Mouse (Mus musculus): ENCODE measurements around the gene Ccdc117. TPM values are rescaled to one million over a fixed set of nuclear protein-coding genes. Genes with fewer than 3 reads are reported as not detected.

Ccdc117 gene
- 22.3 and 24.6 TPM in 2 replicates for polyA plus RNA-seq (2014; fragmentation: Nextera tagmentation; extraction: Ambion mirVana)

GRCm38 (mm10) chr11:5541799-5542481, at the start of gene Ccdc117:
Gene Ccdc117, minus strand, starts transcription at chr11:5542187.
- H3K9ac ChIP-seq (ENCODE audit: low read depth, low read length) = peak within 1 kb of the TSS; percentile 87
- DNase-seq (ENCODE audit: low spot score) (peak; percentile 90), ATAC-seq (replicated peaks; ENCODE audit: low FRiP score) (peak; percentile 100)
- H3K27me3 ChIP-seq (replicated peaks; ENCODE audit: control insufficient read depth, insufficient read depth, low read length) = no peaks in the 10 kb centered on the region
- H3K4me1 ChIP-seq (replicated peaks; ENCODE audit: control insufficient read depth, insufficient read depth, low read length) = peaks cover 21% of the 10 kb centered on the region
- H3K4me2 ChIP-seq = peak within 1 kb of the TSS; percentile 91
- H3K4me3 ChIP-seq (ENCODE audit: low read depth, low read length) = peak within 1 kb of the TSS; percentile 88
- no peaks in the 10 kb centered on the region for H3K9me3 ChIP-seq (ENCODE audit: control insufficient read depth, low read length)
- peak within 1 kb of the TSS; percentile 78 for H3K27ac ChIP-seq (ENCODE audit: low read depth, low read length)
- peaks cover 6% of the 10 kb centered on the region; the same call in 1 of the 2 replicates for H3K36me3 ChIP-seq (ENCODE audit: control insufficient read depth, insufficient read depth, low read length)
- under 1% methylated on average over 63 of the region's 65 CpGs for WGBS

- Histone ChIP-seq H3K27ac (ENCODE audit: low read depth, low read length) (peak overlapping the region; percentile 26), H3K4me3 (ENCODE audit: low read depth, low read length) (no peak overlapping the region), H3K4me2 (peak overlapping the region; percentile 51), H3K27me3 (replicated peaks; ENCODE audit: control insufficient read depth, insufficient read depth, low read length) (no peaks in the 10 kb centered on the region), H3K36me3 (ENCODE audit: control insufficient read depth, insufficient read depth, low read length) (no peaks in the 10 kb centered on the region), H3K9me3 (ENCODE audit: control insufficient read depth, low read length) (no peaks in the 10 kb centered on the region), H3K4me1 (replicated peaks; ENCODE audit: control insufficient read depth, insufficient read depth, low read length) (peaks cover 20% of the 10 kb centered on the region), H3K9ac (ENCODE audit: low read depth, low read length) (no peak overlapping the region)
- ATAC-seq (replicated peaks; ENCODE audit: low FRiP score) (peak; percentile 79), DNase-seq (ENCODE audit: low spot score) (no peak)
- WGBS = 36% methylated on average over 6 of the region's 6 CpGs
Observed at GRCm38 (mm10) chr11:5575046-5575445, 33.1 kb upstream of the Ccdc117 start.

GRCm38 (mm10) chr11:5573821-5574220, 31.8 kb upstream of the Ccdc117 start:
- Histone ChIP-seq H3K27me3 (replicated peaks; ENCODE audit: control insufficient read depth, insufficient read depth, low read length) (no peaks in the 10 kb centered on the region), H3K36me3 (ENCODE audit: control insufficient read depth, insufficient read depth, low read length) (no peaks in the 10 kb centered on the region), H3K9ac (ENCODE audit: low read depth, low read length) (no peak overlapping the region), H3K4me1 (replicated peaks; ENCODE audit: control insufficient read depth, insufficient read depth, low read length) (peaks cover 20% of the 10 kb centered on the region), H3K4me2 (peak overlapping the region; percentile 33), H3K9me3 (ENCODE audit: control insufficient read depth, low read length) (no peaks in the 10 kb centered on the region), H3K4me3 (ENCODE audit: low read depth, low read length) (no peak overlapping the region), H3K27ac (ENCODE audit: low read depth, low read length) (peak overlapping the region; percentile 58)
- ATAC-seq (replicated peaks; ENCODE audit: low FRiP score) (peak; percentile 89), DNase-seq (ENCODE audit: low spot score) (no peak)
- WGBS = 42% methylated on average over 2 of the region's 2 CpGs

DNA sequence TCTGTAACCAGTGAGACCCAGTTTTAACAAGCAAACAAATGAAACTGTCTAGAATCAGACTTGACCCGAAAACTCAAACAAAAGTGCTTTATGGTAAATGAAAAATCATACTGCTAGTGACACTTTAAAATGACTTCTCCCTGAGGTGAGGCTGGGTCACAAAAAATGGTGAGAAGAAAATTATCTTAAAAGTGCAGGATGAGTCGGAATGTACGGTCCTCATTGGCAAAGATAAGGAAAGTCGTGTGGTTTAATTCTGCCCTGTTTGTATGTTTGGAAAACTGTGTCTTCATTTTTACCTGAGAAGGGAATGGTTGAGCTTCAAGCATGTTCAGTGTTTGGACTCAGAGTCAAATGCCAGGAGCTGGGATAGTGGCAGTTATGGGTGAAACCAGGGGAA, 29.9 kb upstream of the Ccdc117 start:
- WGBS = 64% methylated on average over 4 of the region's 4 CpGs
- DNase-seq (ENCODE audit: low spot score) (no peak), ATAC-seq (replicated peaks; ENCODE audit: low FRiP score) (no peak)
- no peaks in the 10 kb centered on the region for H3K36me3 ChIP-seq (ENCODE audit: control insufficient read depth, insufficient read depth, low read length)
- H3K4me3 ChIP-seq (ENCODE audit: low read depth, low read length) = no peak overlapping the region
- no peak overlapping the region for H3K27ac ChIP-seq (ENCODE audit: low read depth, low read length)
- no peaks in the 10 kb centered on the region for H3K9me3 ChIP-seq (ENCODE audit: control insufficient read depth, low read length)
- no peaks in the 10 kb centered on the region for H3K27me3 ChIP-seq (replicated peaks; ENCODE audit: control insufficient read depth, insufficient read depth, low read length)
- H3K4me2 ChIP-seq = no peak overlapping the region
- no peak overlapping the region for H3K9ac ChIP-seq (ENCODE audit: low read depth, low read length)
- peaks cover 20% of the 10 kb centered on the region for H3K4me1 ChIP-seq (replicated peaks; ENCODE audit: control insufficient read depth, insufficient read depth, low read length)

- no peak within 1 kb of the TSS for H3K9ac ChIP-seq (ENCODE audit: low read depth, low read length)
- no peak for DNase-seq (ENCODE audit: low spot score)
- no peak within 1 kb of the TSS for H3K4me3 ChIP-seq (ENCODE audit: low read depth, low read length)
- no peak within 1 kb of the TSS for H3K4me2 ChIP-seq
- peaks cover 11% of the 10 kb centered on the region for H3K4me1 ChIP-seq (replicated peaks; ENCODE audit: control insufficient read depth, insufficient read depth, low read length)
- ATAC-seq (replicated peaks; ENCODE audit: low FRiP score) = no peak
- no peaks in the 10 kb centered on the region for H3K36me3 ChIP-seq (ENCODE audit: control insufficient read depth, insufficient read depth, low read length)
- H3K27me3 ChIP-seq (replicated peaks; ENCODE audit: control insufficient read depth, insufficient read depth, low read length) = no peaks in the 10 kb centered on the region
- H3K27ac ChIP-seq (ENCODE audit: low read depth, low read length) = no peak within 1 kb of the TSS
- no peaks in the 10 kb centered on the region for H3K9me3 ChIP-seq (ENCODE audit: control insufficient read depth, low read length)
- 85% methylated on average over 12 of the region's 12 CpGs for WGBS
Observed at GRCm38 (mm10) chr11:5569474-5569873, 27.5 kb upstream of the Ccdc117 start, which contains the start of gene Ankrd36. Gene Ankrd36, plus strand, starts transcription at chr11:5569684.

GRCm38 (mm10) chr11:5568082-5568481, 26.1 kb upstream of the Ccdc117 start:
- no peak for DNase-seq (ENCODE audit: low spot score)

GRCm38 (mm10) chr11:5567654-5568053, 25.7 kb upstream of the Ccdc117 start:
- Histone ChIP-seq H3K9ac (ENCODE audit: low read depth, low read length) (no peak overlapping the region), H3K9me3 (ENCODE audit: control insufficient read depth, low read length) (no peaks in the 10 kb centered on the region), H3K36me3 (ENCODE audit: control insufficient read depth, insufficient read depth, low read length) (no peaks in the 10 kb centered on the region), H3K4me2 (no peak overlapping the region), H3K27me3 (replicated peaks; ENCODE audit: control insufficient read depth, insufficient read depth, low read length) (no peaks in the 10 kb centered on the region), H3K4me3 (ENCODE audit: low read depth, low read length) (no peak overlapping the region), H3K4me1 (replicated peaks; ENCODE audit: control insufficient read depth, insufficient read depth, low read length) (peaks cover 7% of the 10 kb centered on the region), H3K27ac (ENCODE audit: low read depth, low read length) (no peak overlapping the region)
- DNase-seq (ENCODE audit: low spot score) (no peak), ATAC-seq (replicated peaks; ENCODE audit: low FRiP score) (0 out of 2 replicates have a peak, but pooled peaks have one; percentile 10)
- WGBS = 91% methylated on average over 6 of the region's 6 CpGs

More at GRCm38 (mm10) chr11:5568082-5568481, 26.1 kb upstream of the Ccdc117 start:
- 47% methylated on average over 5 of the region's 5 CpGs for WGBS
- Histone ChIP-seq H3K4me1 (replicated peaks; ENCODE audit: control insufficient read depth, insufficient read depth, low read length) (peaks cover 3% of the 10 kb centered on the region), H3K9ac (ENCODE audit: low read depth, low read length) (no peak overlapping the region), H3K27ac (ENCODE audit: low read depth, low read length) (no peak overlapping the region), H3K4me3 (ENCODE audit: low read depth, low read length) (no peak overlapping the region), H3K4me2 (no peak overlapping the region), H3K9me3 (ENCODE audit: control insufficient read depth, low read length) (no peaks in the 10 kb centered on the region), H3K27me3 (replicated peaks; ENCODE audit: control insufficient read depth, insufficient read depth, low read length) (no peaks in the 10 kb centered on the region), H3K36me3 (ENCODE audit: control insufficient read depth, insufficient read depth, low read length) (no peaks in the 10 kb centered on the region)
- no peak for ATAC-seq (replicated peaks; ENCODE audit: low FRiP score)

GRCm38 (mm10) chr11:5566506-5566905, 24.5 kb upstream of the Ccdc117 start:
- Histone ChIP-seq H3K27ac (ENCODE audit: low read depth, low read length) (no peak overlapping the region), H3K4me3 (ENCODE audit: low read depth, low read length) (no peak overlapping the region), H3K4me2 (no peak overlapping the region), H3K4me1 (replicated peaks; ENCODE audit: control insufficient read depth, insufficient read depth, low read length) (peaks cover 8% of the 10 kb centered on the region), H3K9me3 (ENCODE audit: control insufficient read depth, low read length) (no peaks in the 10 kb centered on the region), H3K27me3 (replicated peaks; ENCODE audit: control insufficient read depth, insufficient read depth, low read length) (no peaks in the 10 kb centered on the region), H3K9ac (ENCODE audit: low read depth, low read length) (no peak overlapping the region), H3K36me3 (ENCODE audit: control insufficient read depth, insufficient read depth, low read length) (no peaks in the 10 kb centered on the region)
- no peak for DNase-seq (ENCODE audit: low spot score)
- no peak for ATAC-seq (replicated peaks; ENCODE audit: low FRiP score)
- WGBS = 59% methylated on average over 2 of the region's 2 CpGs

GRCm38 (mm10) chr11:5565596-5565995, 23.6 kb upstream of the Ccdc117 start:
- Histone ChIP-seq H3K9ac (ENCODE audit: low read depth, low read length) (no peak overlapping the region), H3K4me2 (no peak overlapping the region), H3K4me3 (ENCODE audit: low read depth, low read length) (no peak overlapping the region), H3K27me3 (replicated peaks; ENCODE audit: control insufficient read depth, insufficient read depth, low read length) (no peaks in the 10 kb centered on the region), H3K27ac (ENCODE audit: low read depth, low read length) (no peak overlapping the region), H3K36me3 (ENCODE audit: control insufficient read depth, insufficient read depth, low read length) (no peaks in the 10 kb centered on the region), H3K9me3 (ENCODE audit: control insufficient read depth, low read length) (no peaks in the 10 kb centered on the region), H3K4me1 (replicated peaks; ENCODE audit: control insufficient read depth, insufficient read depth, low read length) (peaks cover 8% of the 10 kb centered on the region)
- ATAC-seq (replicated peaks; ENCODE audit: low FRiP score) = no peak
- 80% methylated on average over 3 of the region's 3 CpGs for WGBS
- DNase-seq (ENCODE audit: low spot score) = no peak
